Mouse (Mus musculus) heart, adult 9 months (tissue): ENCODE measurements at regions not wholly inside any gene's neighbourhood (a gene's known extent, or its start where the extent isn't known, plus 50 kb on each side); places are given as distances from the start of the nearest gene placed in this dataset.

Source experiments
- DNase-seq, 2 experiments: peaks; one replicate each; pipeline ENCODE4 v3.0.0; 2022; ENCODE audit warnings: low spot score in 2 of 2

DNA sequence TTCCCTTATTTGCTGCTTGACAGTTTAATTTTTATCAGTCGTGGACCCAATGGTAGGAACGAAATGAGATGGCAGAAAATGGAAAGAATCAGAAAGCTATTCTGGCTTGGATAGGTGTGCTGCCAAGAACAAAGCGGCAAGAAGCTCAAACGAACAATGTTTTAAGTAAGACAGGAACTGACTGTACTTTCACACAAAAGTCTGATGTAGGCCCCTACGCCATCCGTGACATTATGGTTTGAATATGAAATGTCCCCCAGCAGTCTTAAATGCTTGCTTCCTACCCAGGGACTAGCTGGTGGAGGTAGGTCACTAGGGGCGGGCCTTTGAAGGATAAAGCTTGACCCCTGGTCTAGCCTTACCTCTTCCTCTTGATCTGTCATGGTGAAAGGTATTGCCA is 90.5 kb upstream of the Barx2 start:
- DNase-seq, result no peak

DNA sequence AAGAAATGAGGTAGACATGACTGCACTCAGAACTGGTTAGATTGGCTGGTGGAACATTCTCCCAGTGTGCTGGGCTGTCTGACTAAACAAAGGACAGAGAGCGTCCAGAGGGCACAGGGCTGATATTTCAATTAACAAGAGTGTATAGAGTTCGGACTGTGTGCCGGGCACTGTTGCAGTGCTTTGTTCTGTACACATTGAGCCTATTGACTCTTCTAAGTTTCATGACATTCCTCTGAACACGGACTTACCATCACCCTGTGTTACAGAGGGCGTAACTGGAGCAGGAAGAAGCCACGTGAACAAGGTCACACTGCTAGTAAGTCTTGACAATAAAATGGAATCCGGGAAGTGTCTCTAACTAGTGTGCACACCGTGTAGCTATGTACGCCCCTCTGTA is 92.1 kb upstream of the Barx2 start:
- no peak for DNase-seq

GRCm38 (mm10) chr9:32006350-32006749 is 93.1 kb upstream of the Barx2 start:
- DNase-seq, result peak in 1 of 2 experiments; percentile 43

GRCm38 (mm10) chr9:32010953-32011770 is 97.9 kb upstream of the Barx2 start:
- no peak for DNase-seq

DNA sequence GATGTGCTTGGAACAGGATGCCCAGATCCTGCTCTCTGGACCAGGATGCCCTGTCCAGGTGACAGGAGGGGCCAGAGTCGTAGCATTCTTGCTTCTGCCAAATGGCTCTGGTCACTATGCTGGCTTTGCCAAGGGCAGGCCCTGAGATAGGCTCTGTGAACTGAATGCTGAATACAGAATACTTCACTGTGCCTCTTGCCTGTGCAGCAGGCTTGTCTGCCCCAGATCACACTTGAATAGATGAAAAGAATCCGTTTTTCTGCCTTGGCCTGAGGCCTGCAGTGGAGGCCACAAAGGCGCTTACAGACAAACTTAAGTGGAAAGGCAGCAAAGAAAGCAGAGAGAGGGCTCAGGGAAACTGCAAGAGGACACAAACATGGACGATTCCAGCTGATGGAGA is 99.7 kb upstream of the Arhgap32 start:
- DNase-seq, result no peak

DNA sequence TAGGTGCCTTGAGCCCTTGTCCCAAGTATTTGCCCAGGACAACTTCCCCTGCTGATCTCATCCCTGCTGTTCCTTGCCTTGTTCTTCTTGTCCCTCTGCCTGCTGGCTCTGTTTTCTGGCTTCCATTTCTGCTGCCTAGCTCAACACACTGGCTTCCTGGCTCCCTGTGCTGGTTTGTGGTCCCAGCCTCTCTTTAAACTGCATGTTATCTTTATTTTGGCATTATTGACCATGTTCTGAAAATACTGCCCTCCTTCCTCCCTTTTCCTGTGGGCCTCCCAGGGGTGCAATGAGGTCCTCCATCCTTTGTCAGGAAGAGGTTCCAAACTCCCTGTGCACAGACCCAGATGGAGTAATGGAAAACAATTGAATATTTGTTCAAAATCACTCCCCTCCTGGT is 97.9 kb upstream of the Arhgap32 start:
- DNase-seq, result peak; percentile 88 to 89

GRCm38 (mm10) chr9:32019786-32020185 is 96.2 kb upstream of the Arhgap32 start:
- DNase-seq, result no peak

DNA sequence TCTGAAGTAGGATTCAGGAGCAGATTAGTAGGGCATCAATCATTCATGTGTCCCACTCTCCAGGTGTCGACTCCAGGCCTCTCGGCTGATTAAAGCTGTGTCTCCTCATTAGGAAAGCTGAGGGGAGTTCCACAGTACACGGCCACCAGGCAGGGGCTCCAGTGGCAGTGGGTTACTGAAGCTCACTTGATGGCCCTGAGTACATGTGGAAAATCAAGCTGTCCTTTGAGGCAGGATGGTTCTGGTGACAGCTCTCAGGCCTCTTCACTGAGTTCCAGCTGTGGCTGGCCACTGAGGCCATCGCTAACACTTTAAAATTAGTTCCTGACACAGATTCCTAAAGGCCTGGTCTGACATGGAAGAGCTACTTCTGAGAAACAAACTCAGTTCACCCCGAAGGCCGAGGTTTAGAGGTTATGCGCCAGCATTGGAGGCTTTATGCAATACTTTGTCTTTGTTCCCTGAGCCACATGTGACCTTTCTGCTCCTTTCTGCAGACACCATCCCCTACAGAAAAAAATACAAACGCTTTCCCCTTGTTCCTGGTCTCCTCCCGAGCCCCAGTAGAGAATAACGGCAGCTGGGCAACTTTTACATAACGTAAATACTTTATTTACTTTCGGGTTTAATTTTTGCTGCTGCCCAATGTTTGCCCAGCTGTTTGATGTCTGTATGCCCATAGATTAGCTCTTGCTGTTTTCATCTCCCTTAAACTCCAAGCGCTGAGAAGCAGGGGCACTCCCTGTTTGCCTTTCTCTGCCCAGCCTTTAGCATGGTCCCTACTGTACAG is 94.8 kb upstream of the Arhgap32 start:
- peak; percentile 50 to 52 for DNase-seq

- no peak for DNase-seq
Observed at GRCm38 (mm10) chr9:32021755-32022154, 94.2 kb upstream of the Arhgap32 start.

- no peak for DNase-seq
Observed at GRCm38 (mm10) chr9:32022996-32023395, 92.9 kb upstream of the Arhgap32 start.

DNA sequence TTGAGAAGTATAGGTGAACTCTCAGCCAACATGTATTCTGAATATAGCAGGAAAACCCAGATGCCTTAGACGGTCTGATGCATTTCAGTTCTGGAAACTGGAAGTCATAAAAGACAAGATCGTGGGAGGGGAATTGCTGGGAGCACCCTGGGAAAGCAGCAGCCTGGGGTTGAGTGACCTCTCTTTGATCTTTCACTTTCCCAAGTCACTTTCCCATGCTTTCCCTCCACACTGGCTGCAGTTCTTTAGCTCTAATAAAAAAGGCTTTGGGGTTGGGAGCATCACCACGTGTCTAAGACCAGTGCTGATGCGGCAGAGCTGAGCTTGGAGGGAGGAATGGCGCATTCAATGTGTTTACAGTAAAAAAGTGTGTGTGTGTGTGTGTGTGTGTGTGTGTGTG is 91.2 kb upstream of the Arhgap32 start:
- DNase-seq, result peak; percentile 48 to 73

GRCm38 (mm10) chr9:32027962-32028361 is 88.0 kb upstream of the Arhgap32 start:
- DNase-seq, result no peak

DNA sequence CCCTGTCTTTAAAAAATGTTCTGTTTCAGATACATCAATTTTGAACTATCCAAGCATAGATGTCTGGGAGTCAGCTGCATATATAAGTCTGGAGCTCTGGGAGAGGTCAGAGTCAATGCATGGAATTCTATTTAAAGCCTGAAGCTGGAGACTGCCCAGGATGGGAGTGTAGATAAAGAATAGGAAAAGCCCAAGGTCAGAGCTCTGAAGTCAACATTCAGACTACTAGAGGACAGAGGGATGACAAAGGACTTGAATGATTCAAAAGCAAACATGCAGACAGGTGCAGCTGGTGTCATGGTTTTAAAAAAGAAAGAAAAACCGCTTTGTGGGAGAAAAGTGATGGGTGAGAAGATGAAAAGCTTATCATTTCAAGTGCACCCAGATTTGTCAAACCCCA is 86.9 kb upstream of the Arhgap32 start:
- DNase-seq, result no peak

- DNase-seq, result no peak
Observed at GRCm38 (mm10) chr9:32029786-32030185, 86.2 kb upstream of the Arhgap32 start.

GRCm38 (mm10) chr9:32030203-32030602 is 85.7 kb upstream of the Arhgap32 start:
- DNase-seq, result no peak

DNA sequence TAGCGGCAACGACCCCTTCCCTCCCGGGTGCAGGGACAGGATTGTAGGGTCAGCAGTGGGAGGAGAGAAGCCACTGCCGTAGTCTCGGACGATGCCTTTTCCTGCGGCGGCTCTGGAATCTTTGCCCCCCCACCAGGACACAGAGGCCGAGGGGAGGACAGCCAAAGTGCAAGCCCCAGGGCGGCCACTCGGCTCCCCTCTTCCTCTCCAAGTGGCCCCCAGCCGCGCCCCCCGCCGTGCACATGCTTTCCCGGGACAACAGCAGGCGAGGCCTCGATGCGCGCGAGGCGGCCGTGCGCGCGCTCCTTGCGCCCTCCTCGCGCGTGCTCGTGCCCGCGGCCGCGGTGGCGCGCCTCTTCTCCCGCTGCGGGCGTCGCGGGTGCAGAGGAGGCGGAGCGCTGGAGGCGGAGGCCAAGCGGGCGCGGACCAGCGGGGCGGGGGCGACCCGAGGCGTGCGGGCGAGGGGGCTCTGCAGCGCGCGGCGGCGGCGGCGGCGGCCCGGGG is 83.9 kb upstream of the Arhgap32 start:
- peak; percentile 86 to 87 for DNase-seq

- DNase-seq, result peak; percentile 25 to 35
Observed at GRCm38 (mm10) chr9:32032521-32033185, 83.3 kb upstream of the Arhgap32 start.

DNA sequence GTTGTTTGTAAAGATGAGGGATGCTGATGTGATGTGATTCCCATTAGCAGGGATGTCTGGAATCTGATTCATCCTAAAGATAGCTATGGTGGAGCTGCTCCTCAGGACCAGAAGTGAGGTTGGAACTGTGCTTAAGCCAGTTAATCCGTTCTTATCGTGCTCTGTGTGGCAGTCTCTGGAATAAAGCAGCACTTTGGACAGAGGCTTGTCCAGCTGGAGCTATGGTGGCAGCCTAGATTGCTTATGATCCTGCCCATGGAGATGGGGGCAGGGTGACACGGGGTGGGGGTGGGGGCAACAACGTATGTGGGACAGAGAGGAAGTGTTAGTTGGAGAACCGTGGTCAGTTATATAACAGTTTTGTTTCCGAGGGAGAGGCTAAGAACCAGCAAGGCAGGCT is 82.0 kb upstream of the Arhgap32 start:
- DNase-seq, result no peak

- no peak for DNase-seq
Observed at GRCm38 (mm10) chr9:32039999-32040398, 75.9 kb upstream of the Arhgap32 start.

GRCm38 (mm10) chr9:32043344-32043743 is 72.6 kb upstream of the Arhgap32 start:
- no peak for DNase-seq

- DNase-seq, result no peak
Observed at GRCm38 (mm10) chr9:32046791-32047190, 69.1 kb upstream of the Arhgap32 start.

DNA sequence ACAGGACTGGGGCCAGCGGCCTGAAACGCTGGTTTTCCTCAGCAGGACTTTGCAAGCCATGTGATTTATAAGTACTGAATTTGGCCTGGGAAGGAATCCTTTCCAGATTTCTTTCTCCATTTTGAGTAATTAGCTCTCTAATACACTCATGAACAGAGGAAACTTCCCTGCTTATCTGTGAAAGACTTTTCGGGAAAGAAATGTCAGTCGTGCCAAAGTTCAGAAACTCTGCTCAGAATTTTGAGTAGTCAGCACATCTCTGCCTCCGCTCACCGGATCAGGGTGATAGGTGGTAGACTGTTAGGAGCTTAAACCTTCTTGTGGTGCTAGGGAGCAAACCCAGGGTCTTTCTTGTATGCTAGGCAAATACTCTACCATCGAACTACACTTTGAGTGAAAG is 67.0 kb upstream of the Arhgap32 start:
- no peak for DNase-seq
